Mouse (Mus musculus) hindbrain, embryonic 15.5 days (tissue): ENCODE data around the gene Ddias. TPM values are rescaled to one million over a fixed set of nuclear protein-coding genes. Genes with fewer than 3 reads are reported as not detected.

ENCODE experiments used
- ATAC-seq: fragments of 200-750 bp; cut with Nextera tagmentation; 2 replicates; pipeline ENCODE4 v1.8.0; 2017; ENCODE audit warnings: low read depth, moderate number of reproducible peaks, moderate TSS enrichment; ENCODE audit not compliant: low FRiP score
- H3K27ac ChIP-seq: fragments of 300-500 bp; sonication (generic); replicated peaks from 2 replicates; pipeline ENCODE4 v1.5.1; 2015; ENCODE audit warnings: mild to moderate bottlenecking, inconsistent platforms
- H3K27me3 ChIP-seq: fragments of 300-500 bp; sonication (generic); 2 replicates; pipeline ENCODE4 v1.6.1; 2015; ENCODE audit warnings: control low read depth, inconsistent platforms
- H3K36me3 ChIP-seq: fragments of 300-500 bp; sonication (generic); 2 replicates; pipeline ENCODE4 v1.6.1; 2015; ENCODE audit warnings: control low read depth, inconsistent platforms
- H3K4me1 ChIP-seq: fragments of 300-500 bp; sonication (generic); replicated peaks from 2 replicates; pipeline ENCODE4 v1.6.1; 2015; ENCODE audit warnings: control low read depth, inconsistent platforms
- H3K4me2 ChIP-seq: fragments of 300-500 bp; sonication (generic); 2 replicates; pipeline ENCODE4 v1.6.1; 2015; ENCODE audit warnings: moderate library complexity, mild to moderate bottlenecking, inconsistent platforms
- H3K4me3 ChIP-seq: fragments of 300-500 bp; sonication (generic); 2 replicates; pipeline ENCODE4 v1.5.1; 2015; ENCODE audit warnings: mild to moderate bottlenecking, inconsistent platforms
- H3K9ac ChIP-seq: fragments of 300-500 bp; sonication (generic); 2 replicates; pipeline ENCODE4 v1.6.1; 2015; ENCODE audit warnings: inconsistent platforms
- H3K9me3 ChIP-seq: fragments of 300-500 bp; sonication (generic); 2 replicates; pipeline ENCODE4 v1.6.1; 2016; ENCODE audit warnings: control low read depth, inconsistent platforms
- WGBS: fragments of 180-500 bp; shearing (Covaris S2); methylation state at CpG from one replicate; pipeline ENCODE4 v1.1.7; 2015; 5-methylcytosine and 5-hydroxymethylcytosine counted together
- polyA plus RNA-seq: library from polyadenylated mRNA; unstranded; fragments of >200 nt; fragmentation: Nextera tagmentation; extraction: Ambion mirVana; gene quantifications from 2 replicates; pipeline ENCODE4 v1.2.1, GENCODE M21; 2015

Ddias gene
- polyA plus RNA-seq, 1 experiment from 2014 or later, result 4.6 TPM

DNA sequence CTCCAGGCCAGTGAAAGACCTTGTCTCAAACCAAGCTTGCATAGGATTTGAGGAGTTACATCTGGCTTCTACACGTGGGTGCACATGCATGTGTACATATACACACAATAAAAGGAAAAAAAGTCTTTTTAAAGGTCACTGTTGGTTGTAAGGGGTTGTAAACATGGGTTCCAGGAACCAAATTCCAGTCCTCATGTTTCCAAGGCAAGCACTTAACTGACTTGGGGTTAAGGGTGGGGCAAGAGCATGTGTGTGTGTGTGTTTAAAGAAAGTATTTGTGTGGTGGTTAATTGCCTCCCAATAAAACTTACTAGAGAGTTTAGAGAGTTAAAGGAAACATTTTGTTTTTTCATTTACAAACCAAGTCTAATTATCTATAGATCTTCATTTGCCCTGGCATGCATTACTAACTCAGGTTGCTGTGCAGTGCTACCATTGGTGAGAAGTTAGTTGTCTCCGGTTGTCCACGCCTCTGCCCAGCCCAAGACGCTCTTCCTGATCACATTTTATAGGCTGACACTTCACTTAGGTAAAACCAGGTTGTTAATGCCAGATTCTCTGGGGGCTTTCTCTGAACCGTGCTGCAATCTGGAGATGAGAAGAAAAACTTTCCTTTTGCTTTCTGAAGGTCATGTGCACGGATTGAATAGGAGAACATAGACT lies 11.1 kb upstream of the Ddias start:
- no peaks in the 10 kb centered on the region for H3K36me3 ChIP-seq
- no peak for ATAC-seq
- H3K4me1 ChIP-seq, result no peaks in the 10 kb centered on the region
- no peak overlapping the region for H3K9ac ChIP-seq
- no peak overlapping the region for H3K4me2 ChIP-seq
- H3K4me3 ChIP-seq, result no peak overlapping the region
- no peaks in the 10 kb centered on the region for H3K27me3 ChIP-seq
- WGBS, result 87% methylated on average over 6 of the region's 6 CpGs
- H3K9me3 ChIP-seq, result no peaks in the 10 kb centered on the region
- no peak overlapping the region for H3K27ac ChIP-seq

DNA sequence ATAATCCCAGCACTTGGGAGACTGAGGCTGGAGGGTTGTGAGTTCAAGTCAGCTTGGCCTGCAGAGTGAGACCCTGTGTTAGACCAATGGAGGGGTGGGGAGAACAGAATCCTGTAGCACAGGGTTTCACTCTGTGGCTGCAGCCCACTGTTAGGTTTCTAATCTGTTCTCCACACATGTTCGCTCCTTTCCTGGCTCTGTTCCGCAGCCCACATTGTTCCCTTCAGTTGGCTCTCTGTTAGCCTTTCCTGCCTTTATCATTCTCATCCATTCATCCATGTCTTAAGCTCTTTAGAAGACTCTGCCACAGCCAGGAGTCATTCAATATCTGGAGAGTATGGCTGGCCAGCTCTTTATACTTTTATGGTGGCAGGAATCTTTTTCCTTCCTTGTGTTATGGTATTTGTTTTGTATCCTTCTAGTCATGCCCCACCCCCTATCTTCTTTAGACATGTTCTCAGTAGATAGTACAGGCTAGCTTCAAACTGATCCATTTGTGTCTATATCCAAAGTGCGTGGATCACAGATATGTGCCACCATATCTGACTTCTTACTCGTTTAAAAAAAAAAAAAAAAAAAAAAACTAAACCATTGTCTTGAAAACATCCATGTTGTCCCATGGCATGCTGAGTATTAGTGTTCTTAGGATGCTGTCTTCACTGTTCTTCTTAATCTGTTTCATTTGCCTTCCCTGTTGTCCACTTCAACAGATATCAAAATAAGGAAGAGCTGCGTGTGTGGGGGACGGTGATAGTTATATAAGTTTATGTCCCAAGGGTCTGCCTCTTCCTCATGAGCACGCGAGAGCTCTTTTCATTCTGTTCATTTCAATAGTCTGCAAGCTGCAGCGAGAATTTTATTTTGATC lies 10.0 kb upstream of the Ddias start:
- WGBS, result 82% methylated on average over 9 of the region's 9 CpGs
- H3K27me3 ChIP-seq, result no peaks in the 10 kb centered on the region
- H3K9ac ChIP-seq, result no peak overlapping the region
- ATAC-seq, result no peak
- H3K4me2 ChIP-seq, result no peak overlapping the region
- no peaks in the 10 kb centered on the region for H3K4me1 ChIP-seq
- H3K27ac ChIP-seq, result no peak overlapping the region
- no peaks in the 10 kb centered on the region for H3K36me3 ChIP-seq
- H3K4me3 ChIP-seq, result no peak overlapping the region
- no peaks in the 10 kb centered on the region for H3K9me3 ChIP-seq

DNA sequence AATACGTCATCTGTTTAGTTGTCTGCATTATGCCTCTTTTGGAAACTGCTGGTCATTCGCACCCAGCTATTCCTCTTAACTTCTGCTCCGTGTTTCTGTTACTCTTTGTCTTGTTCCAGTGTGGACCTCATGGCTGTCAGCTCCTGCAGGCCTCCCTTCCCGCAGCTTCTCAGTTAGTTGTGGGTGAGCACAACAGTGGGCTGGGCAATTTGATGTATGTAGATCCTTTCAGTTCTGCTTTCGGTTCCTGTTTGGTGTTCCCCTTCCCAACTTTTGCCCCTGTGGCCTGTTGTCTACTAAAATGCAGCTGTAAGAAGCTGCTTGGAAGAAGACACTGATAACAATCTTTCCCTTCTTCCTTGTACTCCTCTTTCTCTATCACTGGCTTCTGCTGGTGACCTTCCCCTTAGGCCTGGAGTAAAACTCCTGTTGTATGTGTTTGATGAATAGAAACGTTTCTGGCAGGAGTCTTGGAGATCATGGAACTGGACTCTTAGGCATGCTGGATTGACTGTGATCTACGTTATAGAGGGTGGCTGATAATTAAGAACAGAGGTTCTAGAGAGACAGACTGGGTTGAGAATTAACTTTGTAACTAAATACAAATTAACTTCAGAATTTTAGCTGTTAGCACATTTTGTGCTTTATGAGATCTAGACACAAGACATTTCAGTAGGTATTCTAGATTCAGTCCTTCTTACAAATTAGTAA lies 4.7 kb upstream of the Ddias start:
- Histone ChIP-seq H3K9me3 (no peaks in the 10 kb centered on the region), H3K36me3 (no peaks in the 10 kb centered on the region), H3K4me1 (peaks cover 19% of the 10 kb centered on the region), H3K27me3 (no peaks in the 10 kb centered on the region), H3K27ac (no peak overlapping the region), H3K4me3 (no peak overlapping the region), H3K9ac (no peak overlapping the region), H3K4me2 (no peak overlapping the region)
- 87% methylated on average over 7 of the region's 7 CpGs for whole genome bisulfite sequencing
- ATAC-seq, result no peak

DNA sequence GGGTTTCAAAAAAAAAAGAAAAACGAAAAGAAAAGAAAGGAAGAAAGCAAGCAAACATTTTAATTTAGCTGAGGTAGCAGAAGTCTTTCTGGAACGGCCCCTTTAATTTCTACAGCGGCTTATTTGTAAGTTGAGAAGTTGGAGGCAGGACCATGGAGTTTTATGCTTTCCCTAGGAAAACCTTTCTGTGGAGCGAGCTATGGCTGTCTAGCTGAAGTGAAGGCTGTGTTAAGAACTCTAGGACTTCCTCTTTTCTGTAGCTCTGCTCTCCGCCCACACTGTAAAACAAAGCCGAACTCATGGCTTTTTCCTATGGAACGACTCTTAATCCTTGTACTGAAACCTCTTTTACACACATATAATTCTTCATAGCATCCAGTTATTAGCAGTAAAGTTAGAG lies 2.5 kb upstream of the Ddias start:
- Histone ChIP-seq H3K27ac (no peak overlapping the region; the same call in 1 of the 2 replicates), H3K4me1 (peaks cover 25% of the 10 kb centered on the region), H3K36me3 (no peaks in the 10 kb centered on the region), H3K9me3 (no peaks in the 10 kb centered on the region), H3K4me2 (peak overlapping the region; percentile 79), H3K9ac (0 out of 2 replicates have a peak overlapping the region, but pooled peaks have one; percentile 13), H3K4me3 (peak overlapping the region; percentile 71), H3K27me3 (no peaks in the 10 kb centered on the region)
- 58% methylated on average over 7 of the region's 7 CpGs for WGBS
- ATAC-seq, result no peak

DNA sequence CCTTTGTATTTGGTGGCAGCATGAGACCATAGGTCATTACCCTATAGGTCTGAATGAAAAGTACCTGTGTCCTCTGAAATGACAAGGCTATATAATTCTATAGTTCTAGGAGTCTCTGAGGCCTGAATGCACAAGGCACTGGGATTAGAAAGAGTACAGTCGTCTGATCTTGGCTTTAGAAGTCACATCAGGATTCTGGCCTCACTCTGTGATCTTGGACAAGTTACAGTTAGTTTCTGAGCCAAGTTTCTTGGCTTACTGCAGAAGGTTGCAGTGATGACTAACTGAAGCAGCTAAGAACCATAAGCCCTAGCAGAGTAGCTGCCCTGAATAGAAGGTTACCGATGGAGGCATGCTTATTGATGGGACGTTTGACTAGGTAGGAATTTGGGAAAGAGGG lies 2.0 kb upstream of the Ddias start:
- H3K4me2 ChIP-seq, result peak overlapping the region; percentile 79
- H3K9ac ChIP-seq, result no peak overlapping the region
- H3K4me1 ChIP-seq, result peaks cover 25% of the 10 kb centered on the region
- 43% methylated on average over 3 of the region's 3 CpGs for WGBS
- H3K27ac ChIP-seq, result peak overlapping the region; percentile 99
- no peaks in the 10 kb centered on the region for H3K27me3 ChIP-seq
- H3K4me3 ChIP-seq, result peak overlapping the region; percentile 71
- no peaks in the 10 kb centered on the region for H3K36me3 ChIP-seq
- H3K9me3 ChIP-seq, result no peaks in the 10 kb centered on the region
- no peak for ATAC-seq

DNA sequence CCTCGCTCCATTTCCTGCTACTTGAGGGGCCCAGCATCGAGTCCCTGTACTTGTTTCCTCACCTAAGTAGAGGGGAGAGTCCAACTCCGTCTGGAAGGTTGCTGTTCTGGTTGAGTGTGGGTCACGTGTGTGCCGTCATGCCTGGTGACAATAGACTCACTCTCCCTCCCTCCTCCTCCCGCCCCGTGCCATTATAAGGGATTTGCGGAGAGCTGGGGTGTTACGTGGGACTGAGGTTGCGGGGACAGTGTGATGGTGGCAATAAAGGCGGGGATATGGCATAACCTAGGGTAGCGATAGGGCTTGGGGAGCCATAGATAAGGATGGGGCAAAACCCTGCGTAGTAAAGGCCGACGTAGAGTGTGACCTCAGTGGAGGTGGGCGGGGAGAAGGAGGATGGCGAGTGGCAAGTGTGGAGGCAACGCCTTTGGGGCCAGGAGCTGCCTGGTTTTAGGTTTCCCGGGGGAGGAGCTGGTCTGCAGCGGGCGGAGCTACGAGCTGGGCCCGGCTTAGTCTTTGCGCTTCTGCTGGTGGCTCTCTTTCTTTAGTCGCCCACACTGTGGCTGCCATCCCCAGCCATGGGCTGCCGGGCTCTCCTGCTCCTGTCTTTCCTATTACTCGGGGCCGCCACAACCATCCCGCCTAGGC lies 838 bp upstream of the Ddias start:
- H3K9ac ChIP-seq, result peak overlapping the region; percentile 76
- peak overlapping the region; percentile 79 for H3K4me2 ChIP-seq
- WGBS, result under 1% methylated on average over 27 of the region's 29 CpGs
- ATAC-seq, result peak; percentile 92
- no peaks in the 10 kb centered on the region for H3K27me3 ChIP-seq
- H3K4me3 ChIP-seq, result peak overlapping the region; percentile 71
- no peaks in the 10 kb centered on the region for H3K9me3 ChIP-seq
- H3K36me3 ChIP-seq, result no peaks in the 10 kb centered on the region
- H3K27ac ChIP-seq, result peak overlapping the region; percentile 99
- H3K4me1 ChIP-seq, result peaks cover 25% of the 10 kb centered on the region

DNA sequence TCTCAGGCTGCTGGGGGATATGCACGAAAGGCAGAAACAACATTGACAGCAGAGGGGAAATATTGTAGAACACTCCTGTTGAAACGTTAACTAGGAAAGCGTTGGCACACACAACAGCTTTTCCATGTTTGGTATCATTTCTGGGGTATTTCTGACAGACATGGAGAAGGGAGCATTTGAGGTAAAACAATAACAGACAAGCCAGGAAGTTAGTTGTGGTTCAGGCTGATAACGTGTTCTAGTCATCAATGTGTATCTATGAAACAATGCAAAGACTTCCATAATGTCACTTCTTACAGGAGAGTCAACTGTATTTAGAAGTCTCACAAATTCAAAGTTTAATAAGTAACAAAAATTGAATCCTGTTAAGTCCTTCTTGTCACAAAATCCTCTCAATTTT lies 2.5 kb downstream of the Ddias start:
- H3K4me1 ChIP-seq, result peaks cover 20% of the 10 kb centered on the region
- H3K9me3 ChIP-seq, result no peaks in the 10 kb centered on the region
- WGBS, result 94% methylated on average over 4 of the region's 4 CpGs
- H3K4me3 ChIP-seq, result no peak overlapping the region
- no peaks in the 10 kb centered on the region for H3K36me3 ChIP-seq
- no peak overlapping the region for H3K9ac ChIP-seq
- H3K27ac ChIP-seq, result no peak overlapping the region
- H3K27me3 ChIP-seq, result no peaks in the 10 kb centered on the region
- ATAC-seq, result no peak
- H3K4me2 ChIP-seq, result no peak overlapping the region

DNA sequence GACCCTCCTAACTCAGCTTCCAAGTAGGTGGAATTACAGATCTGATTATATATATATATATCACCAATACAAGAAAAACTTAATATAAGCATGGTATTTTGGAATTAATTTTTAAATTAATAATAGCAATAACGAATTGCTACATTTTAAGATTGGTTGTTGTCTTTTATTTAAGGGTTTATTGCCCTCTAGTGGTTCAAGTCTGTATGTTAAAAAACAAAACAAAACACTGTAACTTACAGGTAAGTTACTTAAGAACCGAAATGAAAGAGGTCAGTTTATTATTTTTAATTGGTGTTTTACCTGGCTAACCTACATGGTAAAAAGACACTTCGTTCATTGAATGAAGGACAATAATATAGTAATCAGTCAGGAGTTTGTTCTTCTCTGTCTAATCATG lies 3.9 kb downstream of the Ddias start:
- Histone ChIP-seq H3K27me3 (no peaks in the 10 kb centered on the region), H3K9ac (no peak overlapping the region), H3K4me3 (no peak overlapping the region), H3K4me2 (no peak overlapping the region), H3K9me3 (no peaks in the 10 kb centered on the region), H3K4me1 (0 out of 2 replicates have a peak, but pooled peaks cover 8% of the 10 kb centered on the region), H3K27ac (no peak overlapping the region), H3K36me3 (no peaks in the 10 kb centered on the region)
- 71% methylated on average over 3 of the region's 3 CpGs for WGBS
- ATAC-seq, result no peak

DNA sequence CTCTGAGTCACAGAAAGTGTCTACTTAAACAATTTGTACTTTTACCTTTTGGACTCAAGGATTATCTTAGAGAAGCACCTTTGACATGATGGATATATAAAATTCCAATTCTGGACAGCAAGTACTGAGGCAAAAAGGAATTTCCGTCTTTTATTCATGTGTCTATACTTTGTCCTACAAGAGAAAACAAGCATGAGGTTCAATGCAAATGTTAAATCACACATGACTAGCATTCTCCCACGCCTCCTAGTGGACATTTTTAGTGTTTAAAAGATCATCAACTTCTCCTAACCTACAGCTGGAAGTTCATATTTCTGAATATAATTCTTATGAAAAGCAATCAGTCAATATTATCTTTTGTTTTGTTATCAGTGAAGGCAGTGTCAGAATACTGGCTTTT lies 7.5 kb downstream of the Ddias start:
- H3K27me3 ChIP-seq, result no peaks in the 10 kb centered on the region
- no peaks in the 10 kb centered on the region for H3K9me3 ChIP-seq
- ATAC-seq, result no peak
- H3K4me1 ChIP-seq, result no peaks in the 10 kb centered on the region
- H3K27ac ChIP-seq, result no peak overlapping the region
- WGBS, result 18% methylated on average over 2 of the region's 2 CpGs
- no peak overlapping the region for H3K9ac ChIP-seq
- H3K36me3 ChIP-seq, result no peaks in the 10 kb centered on the region; the same call in 1 of the 2 replicates
- H3K4me2 ChIP-seq, result no peak overlapping the region
- no peak overlapping the region for H3K4me3 ChIP-seq

DNA sequence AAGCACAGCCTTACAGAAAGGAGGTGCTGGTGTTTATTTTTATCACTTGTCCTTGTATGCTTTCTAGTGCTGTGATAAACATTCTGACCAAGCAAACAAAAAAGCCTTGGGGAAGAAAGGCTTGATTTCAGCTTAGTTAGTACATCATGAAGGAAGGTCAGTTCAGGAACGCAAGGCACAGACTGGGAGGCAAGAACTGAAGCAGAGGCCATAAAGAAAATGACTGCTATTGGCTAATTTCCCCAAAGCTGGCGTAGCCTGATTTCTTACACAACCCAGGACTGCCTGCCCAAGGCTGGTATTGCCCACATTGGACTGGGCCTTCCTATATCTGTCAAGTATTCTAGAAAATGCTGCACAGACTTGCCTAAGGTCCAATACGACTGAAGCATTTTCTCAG lies 25.8 kb downstream of the Ddias start:
- no peak overlapping the region for H3K4me3 ChIP-seq
- no peaks in the 10 kb centered on the region for H3K36me3 ChIP-seq
- H3K27ac ChIP-seq, result no peak overlapping the region
- WGBS, result 91% methylated on average over 3 of the region's 3 CpGs
- ATAC-seq, result no peak
- no peaks in the 10 kb centered on the region for H3K4me1 ChIP-seq
- H3K4me2 ChIP-seq, result no peak overlapping the region
- no peaks in the 10 kb centered on the region for H3K27me3 ChIP-seq
- H3K9me3 ChIP-seq, result no peaks in the 10 kb centered on the region
- H3K9ac ChIP-seq, result no peak overlapping the region

DNA sequence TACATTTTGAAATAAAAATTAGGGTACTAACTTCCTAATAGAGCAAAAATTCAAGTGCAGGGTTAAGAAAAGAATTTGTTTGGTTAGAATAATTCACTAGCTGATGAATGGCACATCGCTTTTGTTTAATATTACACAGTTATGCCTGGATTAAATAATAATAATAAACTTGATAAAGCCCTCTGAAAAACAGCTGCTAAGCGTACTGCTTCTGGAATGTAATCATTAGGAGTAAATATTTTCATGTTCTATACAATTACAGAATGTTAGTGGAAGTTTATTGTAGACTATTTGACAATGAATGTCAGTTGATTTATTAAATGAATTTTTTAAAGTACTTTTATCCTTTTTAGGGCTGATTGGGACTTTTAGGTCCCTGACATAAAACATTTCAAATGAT lies 31.8 kb downstream of the Ddias start:
- H3K9ac ChIP-seq, result no peak overlapping the region
- H3K27me3 ChIP-seq, result no peaks in the 10 kb centered on the region
- 91% methylated on average over 2 of the region's 2 CpGs for WGBS
- ATAC-seq, result no peak
- H3K4me2 ChIP-seq, result no peak overlapping the region
- no peaks in the 10 kb centered on the region for H3K9me3 ChIP-seq
- H3K4me1 ChIP-seq, result no peaks in the 10 kb centered on the region
- H3K27ac ChIP-seq, result no peak overlapping the region
- H3K4me3 ChIP-seq, result no peak overlapping the region
- H3K36me3 ChIP-seq, result no peaks in the 10 kb centered on the region
